Mouse (Mus musculus) liver, postnatal 0 days (tissue): ENCODE measurements around the gene Gdf5. TPM values are rescaled to one million over a fixed set of nuclear protein-coding genes. Genes with fewer than 3 reads are reported as not detected.

Experiments
- ATAC-seq: fragments of 200-750 bp; cut with Nextera tagmentation; 2 replicates; pipeline ENCODE4 v1.8.0; 2017; ENCODE audit warnings: mild to moderate bottlenecking, moderate library complexity
- DNase-seq: peaks from one replicate; pipeline ENCODE4 v3.0.0-alpha.2; 2016
- H3K27ac ChIP-seq: fragments of 300-500 bp; sonication (generic); 2 replicates; pipeline ENCODE4 v1.5.1; 2014; ENCODE audit warnings: antibody characterized with exemption, moderate library complexity, mild to moderate bottlenecking, low read depth
- H3K27me3 ChIP-seq: fragments of 300-500 bp; sonication (generic); 2 replicates; pipeline ENCODE4 v1.6.1; 2014; ENCODE audit warnings: low read length, control low read depth, mixed read lengths; ENCODE audit not compliant: insufficient read depth
- H3K36me3 ChIP-seq: fragments of 300-500 bp; sonication (generic); replicated peaks from 2 replicates; pipeline ENCODE4 v1.6.1; 2014; ENCODE audit warnings: mild to moderate bottlenecking, control low read depth, low read length, moderate library complexity, mixed read lengths; ENCODE audit not compliant: insufficient read depth
- H3K4me1 ChIP-seq: fragments of 300-500 bp; sonication (generic); 2 replicates; pipeline ENCODE4 v1.6.1; 2014; ENCODE audit warnings: antibody characterized with exemption, mild to moderate bottlenecking, control low read depth; ENCODE audit not compliant: insufficient read depth
- H3K4me2 ChIP-seq: fragments of 300-500 bp; sonication (generic); 2 replicates; pipeline ENCODE4 v1.6.1; 2014; ENCODE audit warnings: low read depth, mild to moderate bottlenecking, low read length, moderate library complexity, mixed read lengths
- H3K4me3 ChIP-seq: fragments of 300-500 bp; sonication (generic); 2 replicates; pipeline ENCODE4 v1.5.1; 2014; ENCODE audit warnings: low read depth, low read length
- H3K9ac ChIP-seq: fragments of 300-500 bp; sonication (generic); replicated peaks from 2 replicates; pipeline ENCODE4 v1.6.1; 2014; ENCODE audit warnings: mild to moderate bottlenecking, moderate library complexity
- H3K9me3 ChIP-seq: fragments of 300-500 bp; sonication (generic); 2 replicates; pipeline ENCODE4 v1.6.1; 2016; ENCODE audit warnings: mild to moderate bottlenecking, control low read depth, low read length, mixed read lengths
- CTCF ChIP-seq: sonication (generic); IDR thresholded peaks from 2 replicates; pipeline ENCODE4 v1.5.1; 2016; ENCODE audit warnings: antibody characterized with exemption, low read depth
- EP300 ChIP-seq: IDR thresholded peaks from 2 replicates; pipeline ENCODE4 v1.6.1; 2016; ENCODE audit warnings: antibody characterized with exemption, low read depth, mild to moderate bottlenecking
- WGBS: fragments of 180-500 bp; shearing (Covaris S2); extraction: QIAGEN DNeasy Blood & Tissue Kit; methylation state at CpG from one replicate; pipeline ENCODE4 v1.1.7; 2014; ENCODE audit not compliant: insufficient replicate concordance; 5-methylcytosine and 5-hydroxymethylcytosine counted together
- polyA plus RNA-seq: library from polyadenylated mRNA; unstranded; fragments of >200 nt; fragmentation: Nextera tagmentation; extraction: Ambion mirVana; gene quantifications from 2 replicates; pipeline ENCODE4 v1.2.1, GENCODE M21; 2015

Gdf5 gene
- polyA plus RNA-seq, 1 experiment from 2014 or later, result not detected

GRCm38 (mm10) chr2:155902989-155903631 is 42.1 kb downstream of the Gdf5 start:
- no peak overlapping the region for H3K4me3 ChIP-seq
- DNase-seq (no peak), ATAC-seq (no peak)
- no peak overlapping the region for H3K9ac ChIP-seq
- TF ChIP-seq EP300 (no peak), CTCF (no peak)
- H3K27me3 ChIP-seq, result no peaks in the 10 kb centered on the region
- H3K9me3 ChIP-seq, result no peaks in the 10 kb centered on the region
- H3K36me3 ChIP-seq, result peaks cover 13% of the 10 kb centered on the region
- 73% methylated on average over 16 of the region's 16 CpGs for WGBS
- no peak overlapping the region for H3K4me2 ChIP-seq
- H3K27ac ChIP-seq, result no peak overlapping the region
- H3K4me1 ChIP-seq, result no peaks in the 10 kb centered on the region

DNA sequence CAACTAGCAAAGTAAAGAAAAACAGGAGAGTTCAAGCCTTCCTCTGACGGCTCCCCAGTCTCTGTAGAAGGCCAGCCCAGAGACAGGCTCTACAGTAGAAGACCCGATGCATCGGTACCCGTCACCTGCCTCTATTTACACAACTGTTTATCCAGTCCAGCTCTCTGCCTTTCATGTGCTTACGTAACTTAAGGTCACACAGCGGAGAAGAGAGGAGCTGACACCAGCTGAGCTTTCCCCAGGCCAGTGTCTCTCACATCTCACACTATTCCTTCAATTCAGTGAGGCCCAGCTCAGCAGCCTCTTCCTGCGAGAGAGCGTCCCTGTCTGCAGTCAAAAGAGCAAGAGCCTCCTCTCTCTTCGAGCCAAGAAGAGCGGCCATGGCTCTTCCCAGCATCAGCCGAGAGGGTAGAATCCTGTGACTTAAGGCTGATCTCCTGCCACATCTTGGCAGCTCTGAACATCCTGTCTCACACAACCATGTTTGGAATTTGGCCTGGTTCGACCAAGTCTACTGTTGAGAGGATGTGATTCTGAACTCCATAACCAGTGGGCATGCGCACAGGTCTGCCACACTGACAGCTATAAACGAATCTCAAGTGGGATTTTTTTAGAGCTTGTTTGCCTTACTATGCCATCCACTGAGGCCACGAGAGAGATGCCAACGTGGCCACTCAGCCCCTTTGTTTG is 50.0 kb downstream of the Gdf5 start:
- TF ChIP-seq CTCF (no peak), EP300 (no peak)
- peak overlapping the region; percentile 19; the same call in 1 of the 2 replicates for H3K4me3 ChIP-seq
- H3K36me3 ChIP-seq, result peaks cover 11% of the 10 kb centered on the region; the same call in 1 of the 2 replicates
- no peak overlapping the region for H3K9ac ChIP-seq
- ATAC-seq, result peak; percentile 87
- 67% methylated on average over 16 of the region's 16 CpGs for WGBS
- H3K27ac ChIP-seq, result peak overlapping the region; percentile 68
- DNase-seq, result no peak
- 0 out of 2 replicates have a peak, but pooled peaks cover 2% of the 10 kb centered on the region for H3K4me1 ChIP-seq
- H3K4me2 ChIP-seq, result peak overlapping the region; percentile 58
- H3K9me3 ChIP-seq, result no peaks in the 10 kb centered on the region
- no peaks in the 10 kb centered on the region for H3K27me3 ChIP-seq

GRCm38 (mm10) chr2:155894307-155895045 is 50.7 kb downstream of the Gdf5 start:
- no peaks in the 10 kb centered on the region for H3K27me3 ChIP-seq
- H3K9ac ChIP-seq, result no peak overlapping the region
- ATAC-seq (peak; percentile 69), DNase-seq (no peak)
- peak overlapping the region; percentile 19 for H3K4me3 ChIP-seq
- peak overlapping the region; percentile 58 for H3K4me2 ChIP-seq
- WGBS, result 63% methylated on average over 13 of the region's 13 CpGs
- H3K9me3 ChIP-seq, result no peaks in the 10 kb centered on the region
- TF ChIP-seq CTCF (no peak), EP300 (no peak)
- H3K4me1 ChIP-seq, result 0 out of 2 replicates have a peak, but pooled peaks cover 2% of the 10 kb centered on the region
- H3K27ac ChIP-seq, result peak overlapping the region; percentile 68
- peaks cover 6% of the 10 kb centered on the region; the same call in 1 of the 2 replicates for H3K36me3 ChIP-seq

Other genes starting within 250 kb of the Gdf5 start
- 28.4 and 30.2 TPM in 2 replicates for gene Edem2, start 215.9 kb downstream of the Gdf5 start, polyA plus RNA-seq
- not detected in 2 replicates for gene Gm17581, start 209.5 kb downstream of the Gdf5 start, polyA plus RNA-seq
- gene Procr, start 194.2 kb downstream of the Gdf5 start, polyA plus RNA-seq, result 1.1 and 1.7 TPM in 2 replicates
- gene Mmp24, start 170.0 kb downstream of the Gdf5 start, polyA plus RNA-seq, result not detected in 2 replicates
- 6.6 and 7.5 TPM in 2 replicates for gene BC029722, start 125.9 kb downstream of the Gdf5 start, polyA plus RNA-seq
- gene Eif6, start 118.4 kb downstream of the Gdf5 start, polyA plus RNA-seq, result 120 and 130 TPM in 2 replicates
- 0.15 and 0.19 TPM in 2 replicates for gene Fam83c, start 110.5 kb downstream of the Gdf5 start, polyA plus RNA-seq
- gene Uqcc1, start 15.1 kb downstream of the Gdf5 start, polyA plus RNA-seq, result 29.3 and 31.7 TPM in 2 replicates
- gene Gm15557, start 4.6 kb downstream of the Gdf5 start, polyA plus RNA-seq, result not detected in 2 replicates
- 3.1 and 5.0 TPM in 2 replicates for gene Cep250, start 11.1 kb upstream of the Gdf5 start, polyA plus RNA-seq
- 0.64 and 0.90 TPM in 2 replicates for gene 6430550D23Rik, start 62.6 kb upstream of the Gdf5 start, polyA plus RNA-seq
- 64.5 and 64.8 TPM in 2 replicates for gene Ergic3, start 62.7 kb upstream of the Gdf5 start, polyA plus RNA-seq
- not detected in 2 replicates for gene Fer1l4, start 107.6 kb upstream of the Gdf5 start, polyA plus RNA-seq
- gene Spag4, start 119.8 kb upstream of the Gdf5 start, polyA plus RNA-seq, result 0.54 and 0.74 TPM in 2 replicates
- gene Cpne1, start 166.6 kb upstream of the Gdf5 start, polyA plus RNA-seq, result 13.4 and 16.0 TPM in 2 replicates
- 5.5 and 5.7 TPM in 2 replicates for gene Rbm12, start 166.6 kb upstream of the Gdf5 start, polyA plus RNA-seq
- 0.88 and 3.0 TPM in 2 replicates for gene Gm28036, start 181.7 kb upstream of the Gdf5 start, polyA plus RNA-seq
- gene Romo1, start 198.7 kb upstream of the Gdf5 start, polyA plus RNA-seq, result 292 and 295 TPM in 2 replicates
- 38.9 and 40.2 TPM in 2 replicates for gene Nfs1, start 198.8 kb upstream of the Gdf5 start, polyA plus RNA-seq
- 228 and 239 TPM in 2 replicates for gene Rbm39, start 234.9 kb upstream of the Gdf5 start, polyA plus RNA-seq